Mouse (Mus musculus) ES-E14 (cell line): ENCODE results near the gene Cxcr2. TPM values are rescaled to one million over a fixed set of nuclear protein-coding genes. Genes with fewer than 3 reads are reported as not detected.

ENCODE experiments used
- DNase-seq: peaks from one replicate; pipeline ENCODE4 v3.0.0-alpha.2; 2013; ENCODE audit warnings: low read depth, low spot score
- H3K27ac ChIP-seq: 2 replicates; pipeline ENCODE4 v1.5.1; 2012; ENCODE audit warnings: low read depth, mild to moderate bottlenecking, low read length, moderate library complexity, mixed read lengths; ENCODE audit not compliant: poor library complexity, insufficient read depth, severe bottlenecking
- H3K36me3 ChIP-seq: 2 replicates; pipeline ENCODE4 v1.6.1; 2012; ENCODE audit warnings: mild to moderate bottlenecking, low read length, moderate library complexity, mixed read lengths; ENCODE audit not compliant: control insufficient read depth, poor library complexity, insufficient read depth, severe bottlenecking
- H3K4me1 ChIP-seq, 2 experiments: fragments of 150-350 bp in 1 of 2; sonication (generic) in 1 of 2; 2 replicates each; pipeline ENCODE4 v1.6.1; 2012; ENCODE audit warnings: low read length in 2 of 2, mild to moderate bottlenecking in 1 of 2, mixed read lengths in 1 of 2; ENCODE audit not compliant: control insufficient read depth in 2 of 2, insufficient read depth in 2 of 2, poor library complexity in 1 of 2
- H3K4me3 ChIP-seq, 2 experiments: fragments of 150-350 bp in 1 of 2; sonication (generic) in 1 of 2; 2 replicates each; pipeline ENCODE4 v1.5.1; 2012; ENCODE audit warnings: low read length in 2 of 2, low read depth in 1 of 2, mild to moderate bottlenecking in 1 of 2, mixed read lengths in 1 of 2; ENCODE audit not compliant: insufficient read depth in 1 of 2, poor library complexity in 1 of 2, severe bottlenecking in 1 of 2
- H3K9ac ChIP-seq: 2 replicates; pipeline ENCODE4 v1.6.1; 2012; ENCODE audit warnings: low read depth, mild to moderate bottlenecking, low read length, mixed read lengths; ENCODE audit not compliant: poor library complexity, insufficient read depth, severe bottlenecking
- H3K9me3 ChIP-seq: fragments of 150-350 bp; sonication (generic); 2 replicates; pipeline ENCODE4 v1.6.1; 2012; ENCODE audit warnings: low read depth, mild to moderate bottlenecking, low read length; ENCODE audit not compliant: control insufficient read depth, insufficient read depth
- CHD2 ChIP-seq: IDR thresholded peaks from 2 replicates; pipeline ENCODE4 v1.6.1; 2014; ENCODE audit warnings: mild to moderate bottlenecking, low read depth, low read length, inconsistent platforms
- HCFC1 ChIP-seq: IDR thresholded peaks from 2 replicates; pipeline ENCODE4 v1.6.1; 2012; ENCODE audit warnings: low read length, inconsistent platforms, borderline replicate concordance; ENCODE audit not compliant: insufficient read depth
- MAFK ChIP-seq: IDR thresholded peaks from 2 replicates; pipeline ENCODE4 v1.6.1; 2014; ENCODE audit warnings: mild to moderate bottlenecking, low read depth, low read length, inconsistent platforms; ENCODE audit not compliant: insufficient read depth
- ZC3H11A ChIP-seq: IDR thresholded peaks from 2 replicates; pipeline ENCODE4 v1.6.1; 2012; ENCODE audit warnings: low read depth, mild to moderate bottlenecking, inconsistent platforms, low read length, borderline replicate concordance
- ZNF384 ChIP-seq: IDR thresholded peaks from 2 replicates; pipeline ENCODE4 v1.6.1; 2012; ENCODE audit warnings: low read depth, low read length, inconsistent platforms
- in situ Hi-C, 2 experiments: fragments of 600-800 bp; cut with MboI; formaldehyde crosslinking; loops; one replicate each; pipeline ENCODE4 v1.15.1; 2025; ENCODE audit warnings: low sequenced_read_pairs in 2 of 2, inconsistent platforms in 1 of 2; ENCODE audit not compliant: unreplicated experiment in 2 of 2
- total RNA-seq: library from RNA; depleted of rRNA; stranded (reverse); fragments of 300-350 nt; gene quantifications from 2 replicates; pipeline ENCODE4 v1.2.3, GENCODE M21; 2012; rRNA removed

Gene Cxcr2
- total RNA-seq, 1 experiment, result 0.22 TPM

DNA sequence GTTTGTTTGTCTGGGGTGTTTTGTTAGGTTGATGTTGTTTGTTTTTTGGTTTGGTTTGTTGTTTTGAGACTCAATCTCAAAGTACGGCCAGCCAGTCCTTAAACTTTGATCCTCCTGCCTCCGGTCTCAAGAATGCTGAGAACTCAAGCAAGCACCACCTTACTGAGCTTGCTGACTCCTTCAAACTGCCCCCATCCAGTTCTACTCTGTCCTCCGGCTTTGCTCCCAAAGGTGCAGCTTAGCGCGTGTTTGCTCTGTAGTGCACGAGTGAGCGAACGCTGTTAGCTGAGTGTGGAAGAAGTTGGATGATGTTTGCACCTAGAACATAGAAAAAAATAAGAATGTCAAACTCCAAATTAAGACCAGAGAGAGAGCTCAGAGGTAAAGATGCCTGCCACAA, 55.2 kb downstream of the Cxcr2 start:
- Histone ChIP-seq H3K36me3 (no peaks in the 10 kb centered on the region), H3K9me3 (no peaks in the 10 kb centered on the region), H3K4me3 (no peak overlapping the region), H3K4me1 (peaks cover 0 to 7% of the 10 kb centered on the region in 2 experiments; a peak in 2 of 4 replicates), H3K9ac (no peak overlapping the region), H3K27ac (no peak overlapping the region)
- in situ Hi-C loops, result loop anchor here in 1 of 2 experiments (10.0 kb wide), 1 partner anchor 156 kb away; the partner anchor contains the start of gene Catip
- no peak for DNase-seq
- no peak for TF ChIP-seq ZNF384
- TF ChIP-seq ZC3H11A, result no peak
- no peak for TF ChIP-seq HCFC1
- no peak for TF ChIP-seq CHD2
- TF ChIP-seq MAFK, result no peak

Other genes with a start within 250 kb of the Cxcr2 start
- gene Tns1, start 29.5 kb upstream of the Cxcr2 start, total RNA-seq, result 9.5 and 10.0 TPM in 2 replicates
- gene Rufy4, start 28.4 kb upstream of the Cxcr2 start, total RNA-seq, result 0.11 TPM in 1 of 2 replicates, not detected in the other
- 0.21 TPM in 1 of 2 replicates, not detected in the other for gene Cxcr1, start 40.6 kb downstream of the Cxcr2 start, total RNA-seq
- 67.5 and 100 TPM in 2 replicates for gene Arpc2, start 82.1 kb downstream of the Cxcr2 start, total RNA-seq
- gene Gpbar1, start 124.6 kb downstream of the Cxcr2 start, total RNA-seq, result 0.45 and 0.95 TPM in 2 replicates
- gene Aamp, start 130.7 kb downstream of the Cxcr2 start, total RNA-seq, result 127 and 138 TPM in 2 replicates
- gene Pnkd, start 130.9 kb downstream of the Cxcr2 start, total RNA-seq, result 63.9 and 84.4 TPM in 2 replicates
- 38.0 and 41.9 TPM in 2 replicates for gene Tmbim1, start 151.6 kb downstream of the Cxcr2 start, total RNA-seq
- 7.3 and 9.1 TPM in 2 replicates for gene Catip, start 208.1 kb downstream of the Cxcr2 start, total RNA-seq
- gene Slc11a1, start 221.2 kb downstream of the Cxcr2 start, total RNA-seq, result 19.9 and 44.4 TPM in 2 replicates
- gene Ctdsp1, start 237.5 kb downstream of the Cxcr2 start, total RNA-seq, result 17.3 and 17.9 TPM in 2 replicates